Mouse (Mus musculus) urinary bladder, adult 18-20 months (tissue): ENCODE measurements at regions not wholly inside any gene's neighbourhood (a gene's known extent, or its start where the extent isn't known, plus 50 kb on each side); places are given as distances from the start of the nearest gene placed in this dataset.

Experiments used
- DNase-seq, 2 experiments: peaks; one replicate each; pipeline ENCODE4 v3.0.0; 2022; ENCODE audit warnings: low spot score in 2 of 2, mixed read lengths in 2 of 2

DNA sequence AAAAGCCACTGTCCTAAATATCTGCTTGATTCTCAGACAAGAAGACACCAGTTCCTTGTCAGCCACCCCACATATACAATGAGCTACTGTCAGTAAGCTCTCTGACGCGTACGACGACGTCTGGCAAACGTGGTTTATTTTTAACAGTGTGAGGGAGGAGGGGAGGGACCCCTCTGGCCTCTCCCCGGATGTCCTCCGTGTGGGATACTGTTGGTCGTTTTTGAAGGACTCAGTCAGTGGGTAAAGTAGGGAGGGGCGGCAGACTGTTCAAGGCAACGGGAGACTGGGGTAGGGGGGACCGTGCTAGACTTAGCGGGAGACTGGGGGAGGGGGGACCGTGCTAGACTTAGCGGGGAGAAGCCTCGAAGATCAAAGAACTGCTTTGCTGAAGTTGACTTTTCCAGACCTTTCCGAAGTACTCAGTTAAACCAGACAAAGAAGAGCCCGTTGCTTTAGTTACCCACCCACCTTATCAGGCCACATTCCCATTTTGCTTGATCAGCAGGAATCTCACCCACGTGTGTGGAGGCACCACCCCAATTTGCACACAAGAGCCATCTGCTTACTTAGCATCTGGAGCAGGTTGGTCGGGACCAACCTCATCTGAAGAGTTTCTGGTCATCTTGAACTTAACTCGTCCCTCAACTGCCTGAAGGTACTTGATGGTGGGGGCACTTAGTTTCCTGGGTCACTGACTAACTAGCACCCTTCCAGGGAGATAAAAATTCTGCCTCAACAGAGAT is 92.6 kb upstream of the Mark1 start:
- no peak for DNase-seq

DNA sequence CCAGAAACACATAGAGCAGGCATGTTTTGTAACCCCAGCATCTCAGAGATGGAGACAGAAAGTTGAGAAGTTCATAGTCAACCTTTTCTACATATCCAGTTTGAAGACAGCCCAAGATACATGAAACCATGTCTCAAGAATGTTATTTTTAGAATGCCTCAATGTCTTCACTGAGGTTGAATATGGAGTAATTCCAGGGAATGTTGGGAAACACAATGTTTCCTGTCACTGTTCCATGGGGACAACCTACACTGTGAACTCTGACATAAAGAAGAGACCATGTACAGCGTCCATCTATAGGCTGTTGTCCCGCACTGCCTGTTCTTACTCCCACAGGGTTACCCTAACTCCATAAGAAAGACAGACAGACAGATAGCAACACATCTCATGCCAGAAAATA is 89.8 kb upstream of the Mark1 start:
- DNase-seq = no peak

DNA sequence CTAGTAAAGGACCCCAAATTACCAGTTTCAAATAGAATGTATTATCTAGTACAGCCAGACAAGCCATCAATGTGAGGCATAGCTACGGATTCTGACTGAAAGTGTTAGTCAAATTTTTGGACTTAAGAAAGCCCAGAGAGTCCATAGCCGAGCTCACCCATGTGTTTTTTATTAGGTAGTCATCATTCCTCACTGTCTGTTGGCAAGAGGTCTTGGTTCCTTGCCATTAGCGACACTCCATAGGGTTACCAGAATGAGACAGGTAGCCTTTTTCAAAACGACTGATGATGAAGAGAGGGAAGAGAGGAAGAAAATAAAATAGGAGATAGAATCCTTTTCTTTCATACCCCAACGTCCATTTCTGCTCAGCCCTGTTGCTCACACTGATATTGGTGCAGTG is 83.8 kb upstream of the Mark1 start:
- DNase-seq = no peak

DNA sequence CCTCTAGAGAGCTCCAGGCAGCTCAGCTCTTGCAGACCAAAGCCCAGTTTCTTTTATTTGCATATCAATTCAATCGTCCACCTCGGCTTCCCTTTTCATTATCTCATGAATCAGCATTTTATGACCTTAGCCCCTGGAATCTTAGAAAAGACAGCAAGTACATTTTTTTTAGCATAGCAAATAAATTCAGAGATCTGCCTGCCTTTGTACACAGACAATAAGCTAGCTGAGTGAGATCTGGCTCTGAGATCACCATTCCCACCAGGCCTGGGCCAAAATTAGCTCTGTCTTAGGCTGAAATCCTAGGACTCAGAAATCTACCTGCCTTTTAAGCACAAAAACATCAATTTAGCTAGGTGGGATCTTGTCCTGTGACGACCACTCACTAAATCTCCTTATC is 80.7 kb upstream of the Mark1 start:
- DNase-seq = no peak

DNA sequence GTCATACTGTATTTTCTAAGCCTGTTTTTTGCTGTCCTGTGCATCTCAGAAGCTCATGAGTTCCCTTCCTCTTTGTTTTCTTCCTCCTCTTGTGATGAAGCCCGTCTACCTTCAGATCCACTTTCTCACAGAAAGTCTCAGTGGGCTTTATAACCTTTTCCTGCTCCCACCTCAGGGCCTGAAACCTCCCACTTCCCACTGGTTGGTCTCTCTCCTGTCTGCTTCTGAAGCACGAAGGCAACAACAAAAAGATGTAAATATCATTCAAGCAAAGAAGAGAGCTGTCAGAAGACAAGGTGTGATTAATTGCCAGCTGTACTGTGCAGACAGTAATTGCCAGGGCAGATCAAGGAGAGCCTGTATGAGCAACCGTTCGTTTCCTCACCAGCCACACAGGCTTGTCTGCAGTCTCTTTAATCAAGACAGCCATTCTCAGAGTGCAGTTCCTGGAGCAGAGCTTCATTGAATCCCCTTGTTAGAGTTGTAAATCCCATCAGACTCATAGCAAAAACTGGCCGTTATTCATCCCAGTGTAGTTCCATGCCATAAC is 80.0 kb upstream of the Mark1 start:
- no peak for DNase-seq

DNA sequence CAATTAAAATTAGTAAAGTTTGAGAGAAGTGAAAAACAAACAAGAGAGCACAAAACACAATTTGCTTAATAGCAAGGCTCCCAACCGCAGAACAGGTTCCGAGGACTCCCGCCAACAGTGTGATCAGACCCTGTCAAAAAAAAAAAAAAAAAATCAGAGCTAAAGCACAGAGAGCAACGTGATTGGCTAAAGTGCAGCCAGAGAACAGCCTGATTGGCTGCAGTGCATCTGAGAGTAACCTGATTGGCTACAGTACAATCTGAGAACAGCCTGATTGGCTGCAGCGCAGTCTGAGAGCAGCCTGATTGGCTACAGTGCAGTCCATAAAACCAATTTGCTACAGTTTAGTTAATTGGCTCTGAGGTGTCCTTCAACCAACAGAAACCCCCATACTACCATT is 74.6 kb upstream of the Mark1 start:
- DNase-seq = no peak

DNA sequence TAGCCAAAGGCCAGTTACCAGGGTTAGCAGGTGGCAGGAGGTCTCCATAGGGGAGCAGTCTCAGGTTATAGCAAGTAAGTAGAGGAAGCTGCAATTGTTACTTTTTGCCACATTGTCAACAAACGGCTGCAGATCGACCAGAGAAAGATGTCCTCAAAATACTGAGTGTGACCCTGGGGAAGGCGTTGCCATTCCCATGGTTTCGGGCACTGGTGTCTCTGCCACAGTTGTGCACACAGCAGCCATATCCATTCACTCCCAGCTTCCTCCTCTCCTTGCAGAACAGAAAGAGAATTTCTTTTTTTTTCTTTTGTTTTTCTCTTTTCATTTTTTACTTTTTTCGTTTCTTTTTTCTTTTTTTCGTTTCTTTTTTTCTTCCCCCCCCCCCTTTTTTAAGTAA is 73.4 kb upstream of the Mark1 start:
- no peak for DNase-seq

DNA sequence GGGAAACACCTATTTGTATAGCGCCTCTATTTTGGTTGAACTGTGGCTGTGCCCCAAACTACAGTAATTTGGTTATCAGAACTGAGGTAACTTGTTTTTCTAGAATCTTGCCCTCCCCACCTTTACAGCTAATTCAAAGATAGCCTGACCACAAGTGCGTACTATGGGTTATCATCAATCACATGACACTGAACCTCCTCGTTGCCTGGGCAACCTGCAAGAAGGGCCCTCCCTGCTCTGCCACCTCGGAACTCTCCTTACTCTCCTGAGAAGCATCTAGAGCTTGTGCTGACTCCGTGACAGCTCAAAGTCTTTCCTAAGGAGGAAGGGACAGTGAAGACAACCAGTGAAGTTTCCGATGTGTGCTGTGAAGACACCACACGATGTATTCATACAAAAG is 72.2 kb upstream of the Mark1 start:
- peak in 1 of 2 experiments; percentile 6 for DNase-seq

DNA sequence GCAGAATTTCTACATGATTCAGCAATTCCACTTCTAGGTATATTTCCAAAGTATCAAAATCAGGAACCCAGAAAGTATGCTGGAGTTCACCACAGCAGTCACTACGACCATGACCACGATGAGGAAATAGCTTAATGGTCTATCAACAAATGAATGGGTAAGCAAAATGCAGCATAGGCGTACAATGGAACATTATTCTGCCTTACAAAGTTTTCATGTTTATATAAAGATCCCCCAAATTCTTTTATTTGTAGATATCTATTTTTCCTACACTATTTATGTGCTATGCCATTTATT is 71.4 kb upstream of the Mark1 start:
- DNase-seq = no peak

DNA sequence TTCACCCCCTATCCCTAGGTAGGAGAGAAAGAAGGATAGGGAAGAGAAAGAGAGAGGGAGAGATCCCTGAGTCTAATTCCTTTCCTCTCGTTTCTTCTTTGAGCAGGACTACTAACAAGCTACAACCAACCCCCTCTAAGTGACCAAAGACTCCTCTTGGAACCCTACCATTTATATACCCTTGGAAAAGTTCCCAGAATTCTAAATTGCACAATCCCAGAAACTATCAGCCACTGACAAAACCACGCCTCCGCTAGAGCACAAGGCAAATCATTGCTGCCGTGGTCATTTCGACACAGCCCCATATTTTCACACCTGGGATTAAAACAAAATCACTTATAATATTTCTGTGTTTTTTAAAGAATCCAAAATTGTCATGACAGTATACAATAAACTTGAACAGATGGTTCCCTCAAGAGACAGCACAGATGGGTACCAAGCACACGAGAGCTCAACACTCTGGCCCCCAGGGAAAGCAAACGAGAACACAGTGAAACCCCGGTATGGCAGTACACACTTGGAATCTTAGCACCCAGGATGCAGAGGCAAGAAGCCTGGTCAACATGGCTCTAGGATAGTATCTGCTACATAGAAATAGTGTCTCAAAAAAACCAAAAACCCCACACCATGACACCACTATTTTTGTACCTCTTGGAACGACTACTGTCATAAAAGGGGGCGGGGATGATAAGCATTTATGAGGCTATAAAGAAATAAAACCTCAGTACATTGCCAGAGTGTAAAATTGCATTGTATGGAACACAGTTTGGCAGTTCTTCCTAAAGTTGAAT is 70.9 kb upstream of the Mark1 start:
- DNase-seq = no peak

DNA sequence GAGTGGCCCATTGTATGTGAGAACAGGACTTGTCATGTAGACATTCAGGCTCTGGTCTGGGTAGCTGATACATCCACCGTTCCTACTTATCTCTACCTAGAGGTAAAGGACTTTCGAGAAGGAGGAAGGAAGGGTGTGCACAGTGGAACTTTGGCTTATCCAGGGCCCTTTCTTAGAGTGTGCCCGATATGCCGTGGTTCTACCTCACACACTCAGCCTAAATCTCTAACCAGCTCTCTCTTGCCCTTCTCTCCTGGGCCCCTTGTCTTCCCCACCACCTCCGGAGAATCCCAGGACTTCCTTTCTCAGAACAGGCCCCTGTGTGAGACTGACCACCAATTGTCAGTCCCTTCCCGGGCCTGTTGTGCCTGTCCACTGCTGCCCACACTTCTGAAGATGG is 68.8 kb upstream of the Mark1 start:
- DNase-seq = no peak

DNA sequence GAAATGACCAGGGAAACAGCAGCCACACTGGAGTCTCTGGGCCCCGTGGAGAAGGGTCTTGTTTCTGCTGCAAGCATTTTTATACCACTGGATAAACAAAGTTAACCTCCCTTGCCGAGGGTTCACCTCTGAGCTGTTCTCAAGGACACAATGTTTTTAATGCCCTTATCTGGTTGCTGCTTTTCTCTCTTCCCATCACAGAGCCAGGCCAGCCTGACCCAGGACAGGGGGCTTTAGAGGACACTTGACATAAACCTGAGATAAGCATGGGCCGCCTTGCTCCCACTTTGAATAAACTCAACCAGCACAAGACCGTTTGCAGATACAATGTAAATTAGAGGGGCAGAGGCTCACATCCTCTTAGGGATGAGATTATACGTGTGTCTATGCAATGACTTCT is 68.3 kb upstream of the Mark1 start:
- no peak for DNase-seq

DNA sequence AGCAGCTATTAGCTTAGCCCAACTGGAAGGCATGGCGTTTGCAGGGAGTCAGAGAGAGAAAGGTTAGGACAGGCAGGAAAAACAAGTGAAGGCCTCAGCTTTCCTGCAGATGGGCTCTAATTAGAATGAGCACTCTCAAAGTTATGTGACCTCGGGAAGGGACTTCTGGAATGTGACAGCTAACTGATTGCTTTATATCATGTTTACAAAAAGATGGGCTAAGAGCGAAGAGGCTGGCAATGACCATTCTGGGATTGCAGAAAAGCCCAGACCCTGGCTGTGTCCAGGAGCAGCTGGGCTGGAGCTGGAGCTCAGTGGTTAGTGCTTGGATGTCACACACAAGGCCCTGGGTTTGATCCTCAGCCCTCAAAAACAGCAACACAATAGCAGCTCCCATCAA is 65.7 kb upstream of the Mark1 start:
- no peak for DNase-seq

DNA sequence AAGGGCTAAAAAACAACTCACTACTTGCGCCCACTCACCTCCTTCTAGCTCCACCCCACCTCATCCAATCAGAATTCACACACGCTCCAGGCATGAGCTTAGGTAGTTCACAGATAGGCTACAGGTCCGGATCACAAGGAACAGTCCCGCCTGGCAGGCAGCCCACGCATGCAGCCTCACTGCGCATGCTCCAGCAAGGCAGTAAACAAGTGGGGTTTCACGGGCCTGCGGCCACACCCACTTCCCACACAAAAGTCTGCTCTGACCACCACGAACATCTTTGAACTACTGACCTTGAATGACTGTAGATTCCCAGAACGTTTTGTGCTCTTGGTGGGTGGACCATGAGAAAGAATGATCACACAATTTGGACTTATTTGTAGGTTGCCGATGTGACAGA is 62.7 kb upstream of the Mark1 start:
- DNase-seq = no peak

DNA sequence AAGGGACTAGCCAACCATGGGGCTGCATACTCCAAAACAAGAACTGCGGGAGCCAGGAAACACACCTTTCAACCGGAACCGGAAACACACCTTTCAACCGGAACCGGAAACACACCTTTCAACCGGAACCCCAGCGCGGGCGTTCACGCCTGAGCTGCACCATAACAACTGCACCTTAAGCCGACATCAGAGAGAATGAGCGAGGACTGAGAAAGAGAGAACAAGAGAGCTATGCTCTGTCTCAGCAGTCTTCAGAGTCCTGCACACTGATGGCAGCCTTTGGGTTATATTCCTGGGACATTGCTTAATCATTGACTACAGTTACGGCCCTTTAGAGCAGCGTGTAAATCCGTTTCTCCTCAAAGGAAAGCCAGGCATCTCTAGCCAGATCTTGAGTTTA is 58.1 kb upstream of the Mark1 start:
- no peak for DNase-seq

DNA sequence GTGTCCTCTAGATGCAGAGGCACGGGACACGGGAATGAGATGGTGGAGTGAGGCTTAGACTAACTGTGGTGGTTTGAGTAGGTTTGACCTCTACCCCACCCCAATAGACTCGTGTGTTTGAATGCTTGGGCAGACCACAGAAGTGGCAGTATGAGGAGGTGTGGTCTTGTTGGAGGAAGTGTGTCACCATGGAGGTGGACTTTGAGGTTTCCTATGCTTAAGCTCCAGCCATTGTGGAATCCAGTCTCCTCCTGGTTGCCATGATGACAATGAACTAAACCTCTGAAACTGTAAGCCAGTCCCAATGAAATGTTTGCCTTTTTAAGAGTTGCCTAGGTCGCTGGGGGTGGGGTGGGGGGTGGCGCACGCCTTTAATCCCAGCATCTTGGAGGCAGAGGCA is 53.3 kb upstream of the Mark1 start:
- DNase-seq = no peak

DNA sequence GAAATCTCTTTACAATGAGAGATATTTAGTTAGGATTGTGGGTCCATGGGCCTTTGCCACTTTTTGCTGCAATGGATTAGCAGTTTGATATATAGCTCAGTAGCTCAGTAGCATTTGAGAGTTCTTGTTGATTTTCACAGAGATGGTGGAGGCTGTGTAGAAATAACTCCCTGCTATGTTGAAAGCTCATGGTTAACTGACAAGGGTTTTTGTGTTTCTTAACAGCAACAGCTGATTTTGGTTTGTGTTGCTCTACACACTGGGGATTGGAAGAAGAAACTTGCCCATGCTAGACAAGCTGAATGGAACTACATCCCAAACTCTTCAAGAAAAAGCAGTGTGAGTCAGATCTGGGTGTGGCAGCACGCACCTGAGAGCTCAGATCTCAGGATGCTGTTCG is 50.6 kb upstream of the Mark1 start:
- DNase-seq = no peak
